Mouse (Mus musculus): ENCODE measurements around the gene Cers6. TPM values are rescaled to one million over a fixed set of nuclear protein-coding genes. Genes with fewer than 3 reads are reported as not detected.

Gene Cers6
- polyA plus RNA-seq, 1 experiment from 2014 or later = 88.4 TPM

DNA sequence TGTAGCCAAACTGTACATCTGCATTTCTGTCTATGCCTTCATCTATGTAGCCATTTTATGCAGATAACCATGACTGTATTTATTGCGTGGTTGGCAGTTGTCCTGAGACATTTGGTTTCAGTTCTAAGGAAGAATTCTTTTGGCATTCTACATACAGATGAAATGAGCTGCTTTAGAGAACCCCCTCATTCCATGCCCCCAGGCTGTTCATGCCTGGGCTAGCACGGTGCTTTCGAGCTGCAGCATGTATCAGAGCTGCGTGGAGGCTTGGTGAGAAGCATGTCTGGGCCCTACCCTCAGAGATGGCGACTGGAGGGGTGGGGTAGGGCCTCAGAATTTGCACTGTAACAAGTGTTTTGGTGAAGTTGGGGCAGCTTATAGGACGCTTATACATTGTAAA, 64.3 kb downstream of the Cers6 start:
- Histone ChIP-seq H3K4me1 (ENCODE audit: control insufficient read depth, insufficient read depth, low read length) (no peaks in the 10 kb centered on the region), H3K4me3 (replicated peaks; ENCODE audit: low read depth, low read length) (no peak overlapping the region), H3K9ac (replicated peaks; ENCODE audit: low read length) (no peak overlapping the region), H3K36me3 (ENCODE audit: control insufficient read depth, insufficient read depth, low read length) (no peaks in the 10 kb centered on the region), H3K4me2 (ENCODE audit: low read length) (no peak overlapping the region), H3K27ac (replicated peaks; ENCODE audit: low read depth, low read length) (no peak overlapping the region), H3K9me3 (ENCODE audit: control insufficient read depth, low read length) (no peaks in the 10 kb centered on the region), H3K27me3 (ENCODE audit: control insufficient read depth, insufficient read depth, low read length) (no peaks in the 10 kb centered on the region)
- WGBS = 84% methylated on average over 6 of the region's 6 CpGs
- DNase-seq (peak; percentile 12), ATAC-seq (ENCODE audit: low FRiP score, low TSS enrichment) (no peak)

DNA sequence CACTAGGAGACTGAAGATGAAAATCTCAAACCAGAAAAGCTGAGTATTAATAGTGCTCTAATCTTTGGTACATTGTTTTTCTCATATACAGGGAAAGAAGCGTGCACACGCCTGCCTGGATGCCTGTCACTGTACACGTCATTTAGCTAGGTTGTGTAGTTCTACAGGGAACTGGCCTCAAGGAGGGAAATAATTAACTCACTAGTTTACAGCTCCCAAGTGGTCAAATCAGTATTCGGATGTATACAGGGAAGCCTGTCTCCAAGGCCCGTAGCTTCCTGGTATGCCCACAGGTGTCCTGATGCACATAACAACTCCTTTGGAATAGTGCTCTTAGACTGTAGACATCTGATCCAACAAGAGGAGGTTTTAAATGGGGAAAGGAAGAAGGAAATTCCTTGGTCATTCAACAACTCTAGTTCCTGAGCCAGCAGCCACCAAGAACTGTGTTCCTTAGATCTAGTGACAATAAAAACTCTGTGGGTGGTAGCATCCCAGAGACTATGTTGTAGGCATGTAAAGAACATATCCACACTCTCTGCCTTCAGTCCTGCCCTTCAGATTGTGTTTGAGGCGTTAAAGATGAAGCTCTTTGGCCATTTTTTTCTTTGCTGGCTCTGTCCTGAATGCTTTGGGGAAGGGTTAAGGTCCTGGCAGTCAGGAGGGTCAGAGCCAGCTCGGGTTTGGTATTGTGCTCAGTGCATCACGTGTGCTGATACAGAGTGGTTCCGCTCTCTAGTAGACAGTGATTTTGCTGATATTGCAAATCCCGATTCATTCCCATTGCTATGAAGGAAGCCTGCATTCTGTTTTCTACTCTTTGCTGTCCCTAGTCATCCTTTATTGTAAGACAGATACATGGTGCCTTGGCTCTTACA, 65.9 kb downstream of the Cers6 start:
- Histone ChIP-seq H3K9me3 (ENCODE audit: control insufficient read depth, low read length) (no peaks in the 10 kb centered on the region), H3K9ac (replicated peaks; ENCODE audit: low read length) (no peak overlapping the region), H3K4me2 (ENCODE audit: low read length) (no peak overlapping the region), H3K4me1 (ENCODE audit: control insufficient read depth, insufficient read depth, low read length) (no peaks in the 10 kb centered on the region; the same call in 1 of the 2 replicates), H3K27me3 (ENCODE audit: control insufficient read depth, insufficient read depth, low read length) (no peaks in the 10 kb centered on the region), H3K4me3 (replicated peaks; ENCODE audit: low read depth, low read length) (no peak overlapping the region), H3K36me3 (ENCODE audit: control insufficient read depth, insufficient read depth, low read length) (no peaks in the 10 kb centered on the region), H3K27ac (replicated peaks; ENCODE audit: low read depth, low read length) (no peak overlapping the region)
- ATAC-seq (ENCODE audit: low FRiP score, low TSS enrichment) (no peak), DNase-seq (no peak)
- WGBS = 81% methylated on average over 10 of the region's 10 CpGs

- DNase-seq (no peak), ATAC-seq (ENCODE audit: low FRiP score, low TSS enrichment) (no peak)
- H3K4me2 ChIP-seq (ENCODE audit: low read length) = no peak overlapping the region
- no peak overlapping the region for H3K9ac ChIP-seq (replicated peaks; ENCODE audit: low read length)
- no peaks in the 10 kb centered on the region for H3K9me3 ChIP-seq (ENCODE audit: control insufficient read depth, low read length)
- no peak overlapping the region for H3K4me3 ChIP-seq (replicated peaks; ENCODE audit: low read depth, low read length)
- H3K36me3 ChIP-seq (ENCODE audit: control insufficient read depth, insufficient read depth, low read length) = peaks cover 3% of the 10 kb centered on the region
- no peak overlapping the region for H3K27ac ChIP-seq (replicated peaks; ENCODE audit: low read depth, low read length)
- no peaks in the 10 kb centered on the region; the same call in 1 of the 2 replicates for H3K4me1 ChIP-seq (ENCODE audit: control insufficient read depth, insufficient read depth, low read length)
- no peaks in the 10 kb centered on the region for H3K27me3 ChIP-seq (ENCODE audit: control insufficient read depth, insufficient read depth, low read length)
- WGBS = 75% methylated on average over 4 of the region's 4 CpGs
These were observed 71.0 kb downstream of the Cers6 start for GRCm38 (mm10) chr2:68932240-68932639.

- 59% methylated on average over 4 of the region's 4 CpGs for whole genome bisulfite sequencing
- DNase-seq (no peak), ATAC-seq (ENCODE audit: low FRiP score, low TSS enrichment) (no peak)
- H3K27ac ChIP-seq (replicated peaks; ENCODE audit: low read depth, low read length) = no peak overlapping the region
- H3K36me3 ChIP-seq (ENCODE audit: control insufficient read depth, insufficient read depth, low read length) = peaks cover 7% of the 10 kb centered on the region
- H3K4me2 ChIP-seq (ENCODE audit: low read length) = no peak overlapping the region
- no peak overlapping the region for H3K9ac ChIP-seq (replicated peaks; ENCODE audit: low read length)
- no peaks in the 10 kb centered on the region for H3K27me3 ChIP-seq (ENCODE audit: control insufficient read depth, insufficient read depth, low read length)
- H3K4me1 ChIP-seq (ENCODE audit: control insufficient read depth, insufficient read depth, low read length) = no peaks in the 10 kb centered on the region; the same call in 1 of the 2 replicates
- no peaks in the 10 kb centered on the region for H3K9me3 ChIP-seq (ENCODE audit: control insufficient read depth, low read length)
- no peak overlapping the region for H3K4me3 ChIP-seq (replicated peaks; ENCODE audit: low read depth, low read length)
These were observed 71.4 kb downstream of the Cers6 start for GRCm38 (mm10) chr2:68932656-68933055.

- Histone ChIP-seq H3K4me3 (replicated peaks; ENCODE audit: low read depth, low read length) (no peak overlapping the region), H3K9me3 (ENCODE audit: control insufficient read depth, low read length) (no peaks in the 10 kb centered on the region), H3K4me2 (ENCODE audit: low read length) (no peak overlapping the region), H3K4me1 (ENCODE audit: control insufficient read depth, insufficient read depth, low read length) (no peaks in the 10 kb centered on the region; the same call in 1 of the 2 replicates), H3K9ac (replicated peaks; ENCODE audit: low read length) (no peak overlapping the region), H3K36me3 (ENCODE audit: control insufficient read depth, insufficient read depth, low read length) (peaks cover 7% of the 10 kb centered on the region), H3K27ac (replicated peaks; ENCODE audit: low read depth, low read length) (no peak overlapping the region), H3K27me3 (ENCODE audit: control insufficient read depth, insufficient read depth, low read length) (no peaks in the 10 kb centered on the region)
- no peak for DNase-seq
- WGBS = 89% methylated on average over 6 of the region's 6 CpGs
- ATAC-seq (ENCODE audit: low FRiP score, low TSS enrichment) = no peak
These were observed 73.4 kb downstream of the Cers6 start for GRCm38 (mm10) chr2:68934651-68935050.

GRCm38 (mm10) chr2:68935721-68936294, 74.6 kb downstream of the Cers6 start:
- ATAC-seq (ENCODE audit: low FRiP score, low TSS enrichment) = no peak

DNA sequence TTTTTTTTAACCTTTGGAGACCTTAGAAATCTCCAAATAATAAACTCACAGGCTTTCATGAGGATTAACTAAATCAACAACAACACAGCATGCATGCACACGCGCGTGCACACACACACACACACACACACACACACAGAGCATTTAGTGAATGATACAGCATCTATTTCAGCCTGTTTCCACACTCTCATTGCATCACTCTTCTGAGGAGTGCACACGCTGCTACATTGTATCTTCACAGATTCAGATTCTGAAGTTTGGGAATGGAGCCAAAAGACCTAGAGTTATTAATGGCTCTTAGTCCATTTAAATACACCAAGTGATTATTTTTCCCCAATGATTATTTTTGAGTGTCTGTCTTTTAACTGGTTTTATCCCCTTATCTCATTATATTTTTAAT, 75.5 kb downstream of the Cers6 start:
- Histone ChIP-seq H3K9me3 (ENCODE audit: control insufficient read depth, low read length) (no peaks in the 10 kb centered on the region), H3K9ac (replicated peaks; ENCODE audit: low read length) (no peak overlapping the region), H3K36me3 (ENCODE audit: control insufficient read depth, insufficient read depth, low read length) (peaks cover 7% of the 10 kb centered on the region), H3K27ac (replicated peaks; ENCODE audit: low read depth, low read length) (no peak overlapping the region), H3K4me1 (ENCODE audit: control insufficient read depth, insufficient read depth, low read length) (no peaks in the 10 kb centered on the region), H3K27me3 (ENCODE audit: control insufficient read depth, insufficient read depth, low read length) (no peaks in the 10 kb centered on the region), H3K4me3 (replicated peaks; ENCODE audit: low read depth, low read length) (no peak overlapping the region), H3K4me2 (ENCODE audit: low read length) (no peak overlapping the region)
- WGBS = 90% methylated on average over 4 of the region's 4 CpGs
- ATAC-seq (ENCODE audit: low FRiP score, low TSS enrichment) (no peak), DNase-seq (no peak)

More at GRCm38 (mm10) chr2:68935721-68936294, 74.6 kb downstream of the Cers6 start:
- no peak overlapping the region for H3K4me2 ChIP-seq (ENCODE audit: low read length)
- no peak for DNase-seq
- H3K9ac ChIP-seq (replicated peaks; ENCODE audit: low read length) = no peak overlapping the region
- no peaks in the 10 kb centered on the region for H3K9me3 ChIP-seq (ENCODE audit: control insufficient read depth, low read length)
- H3K4me1 ChIP-seq (ENCODE audit: control insufficient read depth, insufficient read depth, low read length) = no peaks in the 10 kb centered on the region; the same call in 1 of the 2 replicates
- no peak overlapping the region for H3K4me3 ChIP-seq (replicated peaks; ENCODE audit: low read depth, low read length)
- H3K36me3 ChIP-seq (ENCODE audit: control insufficient read depth, insufficient read depth, low read length) = peaks cover 7% of the 10 kb centered on the region
- WGBS = 93% methylated on average over 2 of the region's 2 CpGs
- no peak overlapping the region for H3K27ac ChIP-seq (replicated peaks; ENCODE audit: low read depth, low read length)
- no peaks in the 10 kb centered on the region for H3K27me3 ChIP-seq (ENCODE audit: control insufficient read depth, insufficient read depth, low read length)

DNA sequence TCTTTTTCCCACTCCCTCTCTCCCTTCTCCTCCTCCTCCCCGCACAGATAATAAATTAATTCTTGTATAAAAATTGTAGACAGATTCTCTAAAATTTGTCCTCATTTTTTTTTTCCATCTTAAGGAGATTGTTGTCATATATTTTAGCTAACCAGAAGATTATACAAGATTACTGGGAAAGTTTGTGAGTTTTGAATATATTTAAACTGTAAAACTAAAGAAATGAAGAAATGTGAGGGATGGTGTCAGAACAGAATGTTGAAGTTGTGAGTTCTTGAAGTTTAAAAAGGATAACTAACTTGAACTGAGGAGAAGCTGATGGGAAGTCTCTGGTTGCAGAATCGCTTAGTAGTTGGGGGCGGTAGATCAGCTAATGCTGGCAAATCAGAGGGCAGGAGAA, 76.6 kb downstream of the Cers6 start:
- H3K36me3 ChIP-seq (ENCODE audit: control insufficient read depth, insufficient read depth, low read length) = peaks cover 7% of the 10 kb centered on the region
- no peaks in the 10 kb centered on the region for H3K27me3 ChIP-seq (ENCODE audit: control insufficient read depth, insufficient read depth, low read length)
- H3K27ac ChIP-seq (replicated peaks; ENCODE audit: low read depth, low read length) = no peak overlapping the region
- no peak overlapping the region for H3K4me3 ChIP-seq (replicated peaks; ENCODE audit: low read depth, low read length)
- H3K4me2 ChIP-seq (ENCODE audit: low read length) = no peak overlapping the region
- ATAC-seq (ENCODE audit: low FRiP score, low TSS enrichment) = no peak
- no peak overlapping the region for H3K9ac ChIP-seq (replicated peaks; ENCODE audit: low read length)
- 97% methylated on average over 3 of the region's 3 CpGs for WGBS
- no peak for DNase-seq
- no peaks in the 10 kb centered on the region for H3K4me1 ChIP-seq (ENCODE audit: control insufficient read depth, insufficient read depth, low read length)
- H3K9me3 ChIP-seq (ENCODE audit: control insufficient read depth, low read length) = no peaks in the 10 kb centered on the region

DNA sequence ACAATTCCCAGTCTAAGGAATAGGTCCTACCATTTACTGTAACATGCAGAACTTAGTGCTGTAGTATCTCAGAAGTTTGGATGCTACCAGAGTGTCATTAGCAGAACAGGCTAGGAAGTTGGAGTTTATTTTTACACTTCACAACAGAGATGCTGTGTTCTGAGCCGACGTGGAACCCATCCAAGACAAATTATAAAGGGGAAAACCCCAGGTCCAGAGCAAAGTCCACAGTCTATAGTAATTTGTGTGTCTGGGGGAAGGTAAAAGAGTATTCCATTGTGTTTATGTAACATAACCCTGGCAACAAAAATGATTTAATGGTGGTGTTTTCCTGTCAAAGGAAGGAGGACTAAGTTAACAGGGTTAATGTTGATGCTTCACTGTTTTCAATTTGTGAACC, 83.7 kb downstream of the Cers6 start:
- whole genome bisulfite sequencing = 92% methylated on average over 2 of the region's 2 CpGs
- ATAC-seq (ENCODE audit: low FRiP score, low TSS enrichment) (no peak), DNase-seq (no peak)
- Histone ChIP-seq H3K4me2 (ENCODE audit: low read length) (no peak overlapping the region), H3K9ac (replicated peaks; ENCODE audit: low read length) (no peak overlapping the region), H3K4me1 (ENCODE audit: control insufficient read depth, insufficient read depth, low read length) (no peaks in the 10 kb centered on the region), H3K27me3 (ENCODE audit: control insufficient read depth, insufficient read depth, low read length) (no peaks in the 10 kb centered on the region), H3K9me3 (ENCODE audit: control insufficient read depth, low read length) (no peaks in the 10 kb centered on the region), H3K27ac (replicated peaks; ENCODE audit: low read depth, low read length) (no peak overlapping the region), H3K36me3 (ENCODE audit: control insufficient read depth, insufficient read depth, low read length) (peaks cover 5% of the 10 kb centered on the region; the same call in 1 of the 2 replicates), H3K4me3 (replicated peaks; ENCODE audit: low read depth, low read length) (no peak overlapping the region)
